Comparison of ENCODE assay signal across 8 mouse cellular contexts in genomic region chr4:137593601-137594495, GRCm38 (mm10). TPM values are rescaled to one million over a fixed set of nuclear protein-coding genes. Genes with fewer than 3 reads are reported as not detected.
DNase-seq lines count a peak whose midpoint lies in the region; ATAC-seq and TF ChIP-seq lines count a peak whose summit lies in the region.

TSS of gene Usp48 (plus strand) at chr4:137593755.

- 1% methylated on average over 91 of the region's 92 CpGs for WGBS in hindbrain, postnatal 0 days

- peak; percentile 91 for ATAC-seq in common myeloid progenitor, adult 5-6 weeks (replicated peaks; ENCODE audit: low read depth, poor library complexity, severe bottlenecking)
- ATAC-seq in hindbrain, postnatal 0 days = peak; percentile 95
- peak; percentile 92 for ATAC-seq in megakaryocyte, adult 5-6 weeks (ENCODE audit: poor library complexity, severe bottlenecking)

- peak within 1 kb of the TSS; percentile 81 for H3K4me2 ChIP-seq in hindbrain, postnatal 0 days (ENCODE audit: low read depth, low read length)

- H3K36me3 ChIP-seq in hindbrain, postnatal 0 days (ENCODE audit: insufficient read depth, low read length) = no peaks in the 10 kb centered on the region

- peak within 1 kb of the TSS; percentile 84 for H3K9ac ChIP-seq in hindbrain, postnatal 0 days (replicated peaks; ENCODE audit: low read length)

- H3K9me3 ChIP-seq in hindbrain, postnatal 0 days (ENCODE audit: low read length) = no peaks in the 10 kb centered on the region

- TF ChIP-seq CTCF in gastrocnemius, adult 2 months (IDR thresholded peaks at IDR 0.05) = no peak
- no peak for TF ChIP-seq CTCF in hindbrain, postnatal 0 days (IDR thresholded peaks at IDR 0.05; ENCODE audit: low read depth)
- TF ChIP-seq CTCF in left cerebral cortex, adult 2 months (IDR thresholded peaks at IDR 0.05) = no peak

- H3K4me3 ChIP-seq in gastrocnemius, adult 2 months = peak within 1 kb of the TSS; percentile 77
- peak within 1 kb of the TSS; percentile 79 for H3K4me3 ChIP-seq in hindbrain, postnatal 0 days (ENCODE audit: low read length)
- H3K4me3 ChIP-seq in left cerebral cortex, adult 2 months = peak within 1 kb of the TSS; percentile 79

- DNase-seq in ZHBTc4 (ENCODE audit: low read depth, low spot score) = peak; percentile 99
- DNase-seq in gastrocnemius, adult 2 months = peak; percentile 100
- DNase-seq in hindbrain, postnatal 0 days (ENCODE audit: low spot score) = peak; percentile 100
- DNase-seq in left cerebral cortex, adult 2 months (ENCODE audit: extremely low spot score in 1 of 2, low spot score in 2 of 2) = peak; percentile 99 to 100
- DNase-seq in right cerebral cortex, adult 2 months (ENCODE audit: low spot score in 2 of 2) = peak; percentile 99 to 100
- peak; percentile 100 for DNase-seq in urinary bladder, postnatal 14 days (ENCODE audit: low spot score)

- H3K27me3 ChIP-seq in hindbrain, postnatal 0 days (ENCODE audit: insufficient read depth, low read length) = no peaks in the 10 kb centered on the region

- H3K27ac ChIP-seq in gastrocnemius, adult 2 months = peak within 1 kb of the TSS; percentile 100
- peak within 1 kb of the TSS; percentile 100 for H3K27ac ChIP-seq in hindbrain, postnatal 0 days
- peak within 1 kb of the TSS; percentile 98 for H3K27ac ChIP-seq in left cerebral cortex, adult 2 months

- H3K4me1 ChIP-seq in hindbrain, postnatal 0 days (ENCODE audit: insufficient read depth, low read length) = peaks cover 15% of the 10 kb centered on the region

- intact Hi-C loops in gastrocnemius, adult 2 months (cut with DNase I) = no loop called here
- intact Hi-C loops in left cerebral cortex, adult 2 months (cut with DNase I) = loop anchor here (5.0 kb wide), 2 partner anchors 152 to 237 kb away; partner anchors contain the start of gene Cdc42

RNA-seq across cellular contexts. Expression of gene Usp48, which starts in this region (rescaled TPM):
- 150 and 164 TPM in 2 replicates for total RNA-seq in common myeloid progenitor, adult 5-6 weeks (2017)
- total RNA-seq in gastrocnemius, adult 2 months (2021) = 10 to 100 TPM; 28.1 to 36.1 TPM
- 61.8 and 63.8 TPM in 2 replicates for total RNA-seq in hindbrain, postnatal 0 days (2014; rRNA removed)
- 43.9 and 45.6 TPM in 2 replicates for polyA plus RNA-seq in hindbrain, postnatal 0 days (2015; fragmentation: Nextera tagmentation; extraction: Ambion mirVana)
- 100 to 1,000 TPM; 128 to 144 TPM for total RNA-seq in left cerebral cortex, adult 2 months (2021)
- total RNA-seq in megakaryocyte, adult 5-6 weeks (2015) = 68.3 and 70.4 TPM in 2 replicates
- 65.5 and 77.5 TPM in 2 replicates for total RNA-seq in megakaryocyte, adult 5-6 weeks (2017)

Comparison
In these comparisons a context has a peak if more than half of its experiments do, and no peak if none do; other contexts are left out.
1. Peak in every context shown above with its lines: DNase-seq, ATAC-seq, H3K4me3 ChIP-seq and H3K27ac ChIP-seq.